Mouse (Mus musculus): ENCODE measurements at regions not wholly inside any gene's neighbourhood (a gene's known extent, or its start where the extent isn't known, plus 50 kb on each side); places are given as distances from the start of the nearest gene placed in this dataset.

DNA sequence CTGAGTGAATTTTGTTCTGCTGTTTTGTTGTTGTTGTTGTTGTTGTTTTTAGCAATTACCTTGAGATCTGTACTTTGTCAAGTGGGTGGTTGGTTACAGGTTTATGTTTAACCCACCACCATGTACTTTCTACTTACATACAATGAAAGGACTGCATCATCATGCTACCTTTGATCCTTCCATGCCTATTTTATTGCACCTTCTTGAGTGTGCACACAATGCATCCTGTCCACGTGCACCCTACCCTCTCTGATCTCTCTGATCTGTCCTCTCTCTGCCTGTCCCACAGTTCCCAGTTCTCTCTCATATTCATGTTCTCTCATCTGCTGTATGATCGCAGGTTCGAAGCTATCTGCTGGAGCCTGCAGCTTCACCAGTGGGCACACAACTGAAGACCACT is 59.9 kb upstream of the Gas1 start:
- no peak for DNase-seq (ENCODE audit: low read depth)

- DNase-seq (ENCODE audit: low read depth) = no peak
These were observed 65.4 kb upstream of the Gas1 start for GRCm38 (mm10) chr13:60242447-60243109.

GRCm38 (mm10) chr13:60243110-60243481 is 65.9 kb upstream of the Gas1 start:
- DNase-seq (ENCODE audit: low read depth) = no peak

DNA sequence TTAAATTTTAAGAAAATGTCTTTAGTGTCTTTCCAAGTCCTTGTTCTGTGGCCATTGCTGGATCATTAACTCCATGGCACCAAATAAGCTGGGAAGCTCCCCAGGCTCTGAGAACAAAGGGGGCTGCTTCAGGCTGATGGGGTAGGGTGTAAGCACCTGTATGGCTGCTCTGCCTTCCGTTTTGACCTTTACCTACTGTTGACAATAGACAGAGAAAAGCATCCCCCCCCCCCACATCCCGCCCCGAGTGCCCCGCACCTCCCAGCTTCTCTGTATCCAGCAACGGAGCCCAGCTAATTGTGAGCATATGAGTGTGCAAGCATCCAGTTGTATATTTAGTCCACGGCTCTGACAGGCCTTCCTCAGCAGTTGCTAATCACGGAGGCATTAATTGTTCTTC is 78.0 kb upstream of the Gas1 start:
- no peak for DNase-seq (ENCODE audit: low read depth)

GRCm38 (mm10) chr13:60255715-60256114 is 78.5 kb upstream of the Gas1 start:
- no peak for DNase-seq (ENCODE audit: low read depth)

- no peak for DNase-seq (ENCODE audit: low read depth)
These were observed 79.8 kb upstream of the Gas1 start for GRCm38 (mm10) chr13:60256997-60257396.

DNA sequence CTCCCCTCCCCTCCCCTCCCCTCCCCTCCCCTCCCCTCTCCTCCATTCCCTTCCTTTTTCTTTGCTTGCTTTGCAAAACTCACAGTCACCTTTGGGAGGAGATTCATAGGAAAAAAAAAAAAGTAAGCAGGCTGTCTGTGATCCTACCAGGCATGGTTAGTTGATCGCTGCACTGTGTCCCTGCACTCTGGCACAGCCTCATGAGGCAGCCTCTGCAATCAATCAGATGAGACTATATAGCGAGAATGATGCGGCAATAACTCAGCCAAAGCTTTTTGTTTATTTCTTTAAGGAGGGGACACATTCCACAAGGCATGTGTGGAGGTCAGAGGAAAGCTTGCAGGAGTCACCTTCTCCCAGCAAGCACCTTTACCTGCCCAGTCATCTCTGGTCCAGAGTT is 80.7 kb upstream of the Gas1 start:
- no peak for DNase-seq (ENCODE audit: low read depth)

DNA sequence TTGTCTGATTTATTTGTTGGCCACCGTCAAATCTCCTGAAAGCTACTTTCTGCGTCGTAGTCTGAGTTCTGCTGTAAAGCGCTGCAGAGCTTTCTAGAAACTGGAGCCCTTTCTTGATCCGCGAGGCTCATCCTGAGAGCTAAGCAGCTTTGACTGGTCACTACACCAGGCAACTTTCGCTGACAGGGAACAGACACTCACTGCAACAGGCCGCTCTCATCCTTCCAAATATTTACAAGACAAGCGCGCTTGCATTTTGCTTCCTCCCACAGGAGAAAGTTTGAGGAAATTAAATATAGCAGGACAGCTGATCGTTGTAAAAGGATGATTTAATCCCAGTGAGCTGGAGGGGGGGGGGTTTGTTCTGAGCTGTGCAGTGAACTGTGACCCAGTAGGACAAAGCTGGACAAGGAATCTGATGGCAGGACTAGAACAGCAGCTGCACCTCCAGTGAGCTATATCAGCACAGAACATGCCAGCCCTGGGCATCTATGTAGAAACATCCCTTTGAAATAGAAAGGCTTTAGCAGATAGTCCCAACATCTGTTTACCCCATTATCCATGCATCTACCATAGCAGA is 85.4 kb upstream of the Gas1 start:
- no peak for DNase-seq (ENCODE audit: low read depth)

DNA sequence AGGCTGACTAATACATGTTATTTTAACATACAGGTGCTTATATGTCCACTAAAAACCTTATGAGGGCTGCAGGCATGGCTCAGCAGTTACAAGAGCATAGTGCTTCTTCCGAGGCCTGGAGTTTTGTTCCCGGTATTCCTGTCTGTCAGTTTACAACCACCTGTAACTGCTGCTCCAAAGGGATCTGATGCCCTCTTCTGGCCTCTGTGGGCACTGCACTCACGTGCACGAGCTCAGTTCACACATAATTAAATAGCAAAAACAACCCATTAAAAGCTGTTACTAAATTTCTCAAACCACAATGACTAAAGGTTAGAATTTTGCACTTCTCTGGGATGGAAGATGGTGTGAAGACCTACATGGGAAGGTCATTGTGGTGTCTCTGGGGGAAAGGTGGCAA is 87.3 kb upstream of the Gas1 start:
- no peak for DNase-seq (ENCODE audit: low read depth)

DNA sequence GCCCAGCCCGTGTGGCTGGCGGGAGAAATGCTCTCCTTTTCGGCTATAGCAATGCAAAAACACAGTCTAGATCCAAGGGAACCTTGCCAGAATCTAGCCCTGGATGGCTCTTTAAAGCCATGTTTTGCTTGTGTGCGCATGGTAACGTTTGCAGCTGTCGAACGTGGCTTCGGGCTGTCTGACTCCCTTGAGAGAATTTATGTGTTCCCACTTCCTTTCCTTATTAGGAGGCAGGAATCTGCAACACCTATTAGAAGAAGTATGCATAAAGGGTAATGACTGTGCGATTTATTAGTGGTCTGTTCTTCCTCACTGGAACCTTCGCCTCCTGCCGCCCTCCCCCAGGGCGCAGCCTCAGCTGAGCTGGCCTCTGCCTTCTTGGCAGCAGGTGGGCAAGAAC is 90.4 kb upstream of the Gas1 start:
- no peak for DNase-seq (ENCODE audit: low read depth)

DNA sequence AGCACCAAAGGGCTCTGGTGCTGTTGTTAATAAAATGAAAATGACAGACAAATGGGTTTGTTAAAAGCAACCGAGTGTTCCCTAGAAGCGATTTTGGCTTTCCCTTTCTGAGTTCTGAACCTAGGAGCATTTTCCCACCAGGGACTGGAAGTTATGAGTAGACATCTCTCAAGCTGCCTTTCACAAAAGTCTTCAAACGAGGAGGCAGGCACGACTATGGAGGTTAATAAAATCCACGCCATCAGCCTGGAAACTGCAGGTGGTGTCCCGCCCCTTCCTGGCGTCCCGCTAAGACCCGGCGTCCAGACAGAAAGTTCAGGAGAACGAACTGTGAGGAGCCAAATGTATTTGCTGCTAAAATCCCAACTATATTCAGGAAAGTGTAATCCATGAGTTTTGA is 91.1 kb upstream of the Gas1 start:
- no peak for DNase-seq (ENCODE audit: low read depth)

GRCm38 (mm10) chr13:60269406-60269841 is 92.3 kb upstream of the Gas1 start:
- DNase-seq (ENCODE audit: low read depth) = no peak

DNA sequence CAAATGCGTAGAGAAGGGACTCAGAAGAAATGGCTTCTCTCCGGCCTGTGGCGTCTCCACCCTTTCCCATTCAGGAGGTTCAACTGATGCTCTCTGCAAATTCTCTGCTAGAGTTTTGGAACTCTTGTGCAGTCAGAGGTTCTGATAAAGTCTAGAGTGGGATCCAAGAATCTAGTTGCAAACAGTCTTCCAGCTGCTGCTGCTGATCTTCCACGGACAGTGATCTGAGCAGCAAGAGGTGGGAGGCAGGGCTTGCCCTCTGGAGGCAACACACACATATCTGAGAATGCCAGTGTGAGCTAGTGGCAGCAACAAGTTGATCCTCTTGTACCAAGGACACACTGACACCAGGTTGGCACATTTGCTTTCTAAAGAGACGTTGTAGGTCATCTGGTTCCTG is 93.4 kb upstream of the Gas1 start:
- DNase-seq (ENCODE audit: low read depth) = no peak

DNA sequence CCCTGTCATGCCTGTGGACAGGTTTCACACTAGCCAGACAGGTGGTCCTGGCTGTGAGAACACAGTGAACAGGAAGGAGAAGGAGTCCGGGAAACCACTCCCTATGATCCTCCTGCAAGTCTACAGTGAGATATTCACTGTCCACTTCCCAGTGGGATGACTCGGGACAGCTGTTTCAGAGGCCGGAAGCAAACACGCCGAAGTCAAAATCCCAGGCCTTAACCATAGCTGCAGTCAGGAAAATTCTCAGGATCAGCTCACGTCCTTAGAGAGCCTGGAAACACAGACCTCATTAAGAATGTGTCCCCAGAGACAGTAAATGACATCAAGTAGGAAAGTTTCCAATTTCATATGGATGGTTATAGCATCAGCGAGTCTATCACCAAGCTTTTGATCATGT is 96.2 kb upstream of the Gas1 start:
- no peak for DNase-seq (ENCODE audit: low read depth)

DNA sequence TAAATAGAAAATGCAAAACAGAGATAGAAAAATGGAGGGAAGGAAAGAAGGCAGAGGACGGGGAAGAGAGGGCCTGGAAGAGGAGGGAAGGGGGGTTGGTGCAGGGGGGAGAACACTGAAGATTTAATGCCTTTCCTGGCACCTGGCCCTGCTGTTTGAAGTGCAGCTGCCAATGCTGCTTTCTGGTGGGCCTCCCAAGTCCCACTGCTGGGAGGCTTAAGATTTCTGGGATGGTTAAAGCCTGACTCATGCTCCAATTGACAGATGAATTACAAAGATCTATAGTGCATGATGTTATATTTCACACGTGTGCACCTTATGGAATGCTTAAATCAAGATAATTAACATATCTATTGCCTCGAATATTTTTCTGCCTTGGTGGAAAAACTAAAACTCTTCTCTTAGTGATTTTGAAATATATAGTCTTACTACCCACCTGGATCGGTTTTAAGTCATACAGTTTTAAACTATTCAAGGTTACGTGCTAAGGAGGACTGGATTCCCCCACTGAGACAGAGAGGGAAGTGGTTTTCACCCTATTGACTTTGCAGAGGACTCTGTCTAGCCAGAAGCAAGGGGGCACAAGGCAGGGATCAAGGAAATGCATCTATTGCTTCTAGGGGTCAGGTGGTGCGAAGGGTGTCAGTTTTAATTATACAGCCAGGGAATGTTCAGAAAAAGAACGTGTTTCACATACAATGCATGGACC is 105.5 kb upstream of the Gas1 start:
- DNase-seq (ENCODE audit: low read depth) = no peak

- DNase-seq (ENCODE audit: low read depth) = no peak
These were observed 109.5 kb upstream of the Gas1 start for GRCm38 (mm10) chr13:60286525-60287224.

DNA sequence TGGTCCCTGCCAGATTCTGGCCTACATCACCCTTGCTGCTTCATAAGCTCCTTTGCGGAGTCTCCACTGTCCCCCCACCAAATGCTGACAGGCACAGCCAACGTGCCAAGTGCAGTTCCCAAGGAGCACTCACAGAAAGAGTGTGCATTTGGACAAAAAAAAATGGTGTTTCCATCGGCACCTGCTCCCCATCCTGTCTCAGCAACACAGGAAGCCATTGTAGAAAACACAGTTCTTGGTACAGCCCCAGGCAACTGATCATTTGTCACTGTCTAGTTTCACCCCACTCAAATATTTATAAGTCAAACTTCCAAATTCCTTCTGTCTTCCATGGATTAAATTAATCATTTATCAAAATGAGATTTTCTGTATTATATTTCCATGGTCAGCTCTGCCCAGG is 112.5 kb upstream of the Gas1 start:
- DNase-seq (ENCODE audit: low read depth) = no peak

GRCm38 (mm10) chr13:60290820-60291219 is 113.7 kb upstream of the Gas1 start:
- no peak for DNase-seq (ENCODE audit: low read depth)

DNA sequence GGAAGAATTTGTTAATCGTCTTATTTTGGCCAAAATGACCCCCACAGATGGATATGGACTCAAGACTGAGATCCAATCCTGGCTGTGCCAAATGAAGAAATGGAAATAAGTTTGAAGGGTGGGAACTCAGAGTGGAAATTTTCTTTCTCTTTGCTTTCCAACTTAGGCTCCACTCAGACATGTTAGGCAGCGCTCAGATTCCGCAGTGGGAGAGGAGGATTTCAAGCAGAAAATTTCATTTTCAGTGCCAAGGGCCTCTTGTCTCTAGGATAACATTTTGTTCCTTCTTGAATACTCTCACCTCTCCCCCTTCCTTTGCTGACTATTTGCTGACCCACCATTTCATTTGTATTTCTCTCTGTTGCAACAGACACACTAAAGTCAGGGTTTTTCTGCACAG is 114.2 kb upstream of the Gas1 start:
- no peak for DNase-seq (ENCODE audit: low read depth)

DNA sequence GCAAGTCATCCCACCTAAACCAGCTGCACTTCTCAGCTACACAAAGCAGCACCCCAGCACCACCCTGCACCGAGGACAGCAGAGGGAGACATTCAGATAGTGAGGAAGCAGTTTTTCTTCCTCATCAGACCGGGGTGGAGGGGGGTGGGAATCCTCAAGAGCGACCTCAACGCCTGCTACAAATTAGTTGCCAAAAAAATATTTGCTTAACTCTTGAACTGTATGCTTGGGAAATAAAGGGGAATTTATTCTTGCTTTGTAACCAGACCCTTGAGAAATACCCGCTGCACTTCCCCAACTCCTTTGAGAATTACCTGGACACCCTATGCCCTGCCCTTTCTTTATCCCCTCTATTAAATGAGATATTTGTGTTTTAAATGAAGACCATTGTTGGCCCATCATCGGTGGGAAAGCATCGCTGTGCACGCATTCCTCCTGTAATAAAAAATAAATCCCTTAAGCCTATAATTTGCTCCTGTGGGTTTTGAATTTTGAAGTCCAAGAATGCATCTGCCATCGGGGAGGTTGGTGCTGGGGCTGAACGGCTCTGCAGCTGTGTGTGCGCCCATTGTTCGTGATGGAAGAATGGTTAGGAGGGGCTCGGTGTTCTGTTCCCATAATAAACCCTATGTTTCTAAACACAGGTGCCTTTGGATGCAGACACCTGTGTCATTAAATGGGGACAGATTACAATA is 119.2 kb upstream of the Gas1 start:
- no peak for DNase-seq (ENCODE audit: low read depth)

- no peak for DNase-seq (ENCODE audit: low read depth)
These were observed 119.7 kb upstream of the Gas1 start for GRCm38 (mm10) chr13:60296896-60297275.

DNA sequence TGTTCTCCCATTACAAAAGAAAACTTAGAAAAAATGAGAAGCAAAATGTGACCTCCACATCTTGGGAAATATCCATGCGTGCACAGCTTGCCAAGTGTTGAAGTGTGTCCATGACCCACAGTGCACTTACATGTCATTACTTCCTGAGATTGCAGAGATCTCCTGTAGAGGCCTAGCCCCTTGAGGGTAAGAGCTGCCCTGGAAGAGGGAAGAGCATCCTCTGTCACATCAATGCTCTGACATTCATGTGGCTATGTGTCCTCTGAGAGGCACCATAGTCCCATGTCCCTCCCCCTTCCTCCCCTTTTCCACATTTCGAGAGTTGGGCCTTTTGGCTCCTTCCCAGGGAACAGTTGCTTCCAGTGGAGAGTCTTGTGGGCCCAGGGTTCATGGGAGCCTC is 121.4 kb upstream of the Gas1 start:
- no peak for DNase-seq (ENCODE audit: low read depth)

DNA sequence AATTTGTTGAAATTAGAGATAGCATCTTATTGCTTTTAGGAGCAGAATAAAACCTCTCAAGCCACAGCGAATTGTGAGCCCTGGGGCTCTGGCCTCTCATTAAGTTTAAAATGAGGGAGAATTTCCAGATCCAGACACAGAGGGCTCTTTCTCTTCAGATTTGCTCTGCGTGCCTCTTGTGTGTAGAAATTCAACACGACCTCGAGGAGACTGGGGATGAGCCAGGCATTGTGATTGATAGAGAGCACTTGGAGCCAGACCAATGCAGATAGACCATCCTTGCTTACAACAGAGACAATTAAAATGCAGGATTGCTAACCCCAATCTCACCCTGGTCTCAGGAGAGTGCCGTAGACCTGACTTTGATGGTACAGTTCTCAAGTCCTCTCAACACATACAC is 121.9 kb upstream of the Gas1 start:
- DNase-seq (ENCODE audit: low read depth) = no peak
